Mouse (Mus musculus): Measurements from ENCODE around the gene Rnf41. TPM values are rescaled to one million over a fixed set of nuclear protein-coding genes. Genes with fewer than 3 reads are reported as not detected.
A peak's percentile ranks its signal among the peaks of the same experiment; 100 is the strongest.

Rnf41 gene
- total RNA-seq (2014; rRNA removed), result 98.1 and 105 TPM in 2 replicates
- 75.8 and 76.3 TPM in 2 replicates for polyA plus RNA-seq (2015; fragmentation: Nextera tagmentation; extraction: Ambion mirVana)

DNA sequence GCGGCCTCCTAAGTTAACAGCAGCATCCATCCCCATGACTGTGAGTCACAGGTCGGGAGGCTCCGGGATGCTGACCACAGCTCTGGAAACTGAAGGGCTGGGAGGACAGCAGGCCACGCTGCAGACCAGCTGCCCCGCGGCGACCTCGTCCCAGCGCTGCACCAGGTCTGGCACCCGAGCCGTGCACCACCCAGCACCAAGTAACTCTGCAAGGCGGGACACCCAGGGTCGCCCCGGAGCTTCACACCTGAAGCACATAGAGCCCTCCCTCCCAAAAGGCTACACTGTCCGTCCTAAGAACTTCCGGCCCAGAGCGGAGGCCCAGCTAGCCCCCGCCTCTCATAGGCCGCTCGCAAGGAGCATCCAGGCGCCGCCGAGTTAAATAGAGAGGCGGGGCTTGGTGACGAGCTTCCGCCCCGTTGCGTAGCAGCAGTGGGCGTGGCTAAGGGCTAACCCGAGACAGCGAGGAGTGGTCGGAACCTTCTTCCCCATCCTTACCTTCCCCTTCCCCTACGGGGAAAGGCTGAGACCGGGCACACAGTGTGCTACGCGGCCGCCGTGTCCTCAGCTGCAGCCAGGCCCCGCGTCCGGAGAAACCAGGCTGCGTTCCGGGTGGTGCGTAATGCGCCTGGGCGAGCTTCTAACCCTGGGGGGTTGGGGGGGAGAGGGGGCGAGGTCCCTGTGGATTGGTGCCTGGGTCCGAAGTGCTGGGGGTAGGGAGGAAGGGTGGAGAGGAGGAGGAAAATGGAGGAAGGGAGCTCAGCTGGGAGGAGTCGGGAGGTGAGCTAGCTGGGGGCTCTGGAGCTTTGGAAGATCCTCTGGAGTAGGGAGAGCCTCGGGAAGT is at the start of gene Rnf41, which contains the start of gene Nabp2:
Rnf41 (plus strand) TSS at position 447 of the 844 bp plus-strand sequence.
Nabp2 (minus strand) TSS at position 282 of the 844 bp plus-strand sequence.
- peaks cover 20% of the 10 kb centered on the region for H3K4me1 ChIP-seq (ENCODE audit: insufficient read depth, low read length)
- no peak for TF ChIP-seq CTCF (IDR thresholded peaks at IDR 0.05; ENCODE audit: low read depth)
- H3K4me2 ChIP-seq (ENCODE audit: low read depth, low read length), result peak within 1 kb of the TSS; percentile 95
- peak; percentile 99 for DNase-seq (ENCODE audit: low spot score)
- H3K9ac ChIP-seq (replicated peaks; ENCODE audit: low read length), result peak within 1 kb of the TSS; percentile 94
- H3K27me3 ChIP-seq (ENCODE audit: insufficient read depth, low read length), result no peaks in the 10 kb centered on the region
- H3K27ac ChIP-seq, result peak within 1 kb of the TSS; percentile 96
- under 1% methylated on average over 50 of the region's 50 CpGs for WGBS
- H3K4me3 ChIP-seq (ENCODE audit: low read length), result peak within 1 kb of the TSS; percentile 96
- peaks cover 10% of the 10 kb centered on the region for H3K36me3 ChIP-seq (ENCODE audit: insufficient read depth, low read length)
- no peaks in the 10 kb centered on the region for H3K9me3 ChIP-seq (ENCODE audit: low read length)
- ATAC-seq, result peak; percentile 91

DNA sequence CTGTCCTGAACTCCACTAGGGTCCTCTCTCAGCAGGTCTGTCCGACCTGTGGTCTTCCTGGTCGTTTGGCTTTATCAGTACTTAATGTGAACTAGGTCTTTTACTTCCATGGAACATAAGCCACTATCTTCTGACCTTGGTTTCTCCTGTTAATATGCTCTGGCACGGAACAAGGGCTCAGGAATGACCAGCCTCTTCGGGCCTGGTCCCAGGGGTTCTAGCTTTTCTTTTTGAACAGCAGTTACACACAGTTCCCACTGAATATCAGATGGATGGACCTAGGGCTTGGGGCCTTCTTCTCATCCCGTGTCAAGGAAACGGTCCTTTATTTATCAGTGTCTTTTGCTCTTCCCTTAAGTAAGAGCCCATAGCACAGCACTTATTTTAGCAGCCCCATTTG is 49.6 kb upstream of the Rnf41 start:
- Histone ChIP-seq H3K9me3 (ENCODE audit: low read length) (no peaks in the 10 kb centered on the region), H3K27me3 (ENCODE audit: insufficient read depth, low read length) (no peaks in the 10 kb centered on the region), H3K4me2 (ENCODE audit: low read depth, low read length) (no peak overlapping the region), H3K4me3 (ENCODE audit: low read length) (no peak overlapping the region), H3K27ac (no peak overlapping the region), H3K36me3 (ENCODE audit: insufficient read depth, low read length) (peaks cover 42% of the 10 kb centered on the region), H3K4me1 (ENCODE audit: insufficient read depth, low read length) (no peaks in the 10 kb centered on the region), H3K9ac (replicated peaks; ENCODE audit: low read length) (no peak overlapping the region)
- 94% methylated on average over 6 of the region's 6 CpGs for WGBS
- no peak for TF ChIP-seq CTCF (IDR thresholded peaks at IDR 0.05; ENCODE audit: low read depth)
- no peak for DNase-seq (ENCODE audit: low spot score)
- ATAC-seq, result no peak

DNA sequence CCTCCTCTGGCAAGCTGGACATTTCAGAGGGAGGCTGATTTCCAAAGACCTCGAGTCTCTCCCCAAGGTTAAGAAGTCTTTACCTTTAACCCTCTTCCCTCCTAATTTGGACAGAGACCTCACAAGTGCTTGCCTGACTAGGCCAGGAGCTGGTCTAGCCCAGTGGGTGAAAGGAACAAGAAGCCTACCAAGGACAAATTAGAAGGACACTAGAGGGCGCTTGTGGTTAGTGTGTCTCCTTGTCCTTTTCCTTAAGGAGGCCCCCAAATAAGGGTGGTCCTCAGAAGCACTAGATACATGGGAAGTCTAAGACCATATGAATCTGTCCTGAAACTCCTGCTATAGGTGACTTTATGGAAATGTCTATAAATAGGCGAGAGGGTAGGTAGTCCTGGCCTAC is 48.9 kb upstream of the Rnf41 start:
- DNase-seq (ENCODE audit: low spot score) (peak; percentile 81), ATAC-seq (peak; percentile 58)
- peaks cover 42% of the 10 kb centered on the region for H3K36me3 ChIP-seq (ENCODE audit: insufficient read depth, low read length)
- peak; percentile 68 for TF ChIP-seq CTCF (IDR thresholded peaks at IDR 0.05; ENCODE audit: low read depth)
- H3K27me3 ChIP-seq (ENCODE audit: insufficient read depth, low read length), result no peaks in the 10 kb centered on the region
- H3K27ac ChIP-seq, result no peak overlapping the region
- 47% methylated on average over 3 of the region's 3 CpGs for WGBS
- peaks cover 4% of the 10 kb centered on the region; the same call in 1 of the 2 replicates for H3K4me1 ChIP-seq (ENCODE audit: insufficient read depth, low read length)
- no peak overlapping the region for H3K4me3 ChIP-seq (ENCODE audit: low read length)
- H3K9me3 ChIP-seq (ENCODE audit: low read length), result no peaks in the 10 kb centered on the region
- H3K9ac ChIP-seq (replicated peaks; ENCODE audit: low read length), result no peak overlapping the region
- no peak overlapping the region for H3K4me2 ChIP-seq (ENCODE audit: low read depth, low read length)

DNA sequence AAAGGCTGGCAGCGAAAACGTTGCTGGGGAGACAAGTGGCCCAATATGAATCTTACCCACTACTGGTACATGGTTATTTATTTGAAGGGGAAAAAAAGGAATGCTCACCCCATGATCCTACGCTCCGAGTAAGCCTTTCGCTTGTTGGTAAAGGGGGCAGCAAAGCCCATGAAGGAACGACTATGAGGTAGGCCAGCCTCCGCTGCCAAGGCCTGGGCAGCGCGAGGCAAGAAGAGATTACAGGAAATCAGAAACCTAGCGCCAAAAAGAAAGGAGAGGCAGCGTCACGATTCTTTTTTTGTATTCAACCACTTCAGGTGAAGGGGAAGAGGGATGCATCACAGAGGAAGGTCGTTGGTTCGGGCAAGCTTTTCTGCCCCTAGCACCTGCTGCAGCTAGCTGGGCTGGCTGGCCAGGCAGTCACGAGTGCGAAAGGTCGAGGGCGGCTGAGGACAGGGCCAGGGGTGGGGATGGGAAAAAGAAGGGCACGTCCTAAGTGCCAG is 43.5 kb upstream of the Rnf41 start:
- no peak for TF ChIP-seq CTCF (IDR thresholded peaks at IDR 0.05; ENCODE audit: low read depth)
- ATAC-seq (no peak), DNase-seq (ENCODE audit: low spot score) (peak; percentile 36)
- Histone ChIP-seq H3K27me3 (ENCODE audit: insufficient read depth, low read length) (no peaks in the 10 kb centered on the region), H3K36me3 (ENCODE audit: insufficient read depth, low read length) (peaks cover 8% of the 10 kb centered on the region; the same call in 1 of the 2 replicates), H3K9ac (replicated peaks; ENCODE audit: low read length) (peak overlapping the region; percentile 76), H3K4me1 (ENCODE audit: insufficient read depth, low read length) (peaks cover 15% of the 10 kb centered on the region), H3K4me2 (ENCODE audit: low read depth, low read length) (peak overlapping the region; percentile 90), H3K9me3 (ENCODE audit: low read length) (no peaks in the 10 kb centered on the region), H3K27ac (peak overlapping the region; percentile 95), H3K4me3 (ENCODE audit: low read length) (peak overlapping the region; percentile 62)
- 11% methylated on average over 19 of the region's 19 CpGs for WGBS

DNA sequence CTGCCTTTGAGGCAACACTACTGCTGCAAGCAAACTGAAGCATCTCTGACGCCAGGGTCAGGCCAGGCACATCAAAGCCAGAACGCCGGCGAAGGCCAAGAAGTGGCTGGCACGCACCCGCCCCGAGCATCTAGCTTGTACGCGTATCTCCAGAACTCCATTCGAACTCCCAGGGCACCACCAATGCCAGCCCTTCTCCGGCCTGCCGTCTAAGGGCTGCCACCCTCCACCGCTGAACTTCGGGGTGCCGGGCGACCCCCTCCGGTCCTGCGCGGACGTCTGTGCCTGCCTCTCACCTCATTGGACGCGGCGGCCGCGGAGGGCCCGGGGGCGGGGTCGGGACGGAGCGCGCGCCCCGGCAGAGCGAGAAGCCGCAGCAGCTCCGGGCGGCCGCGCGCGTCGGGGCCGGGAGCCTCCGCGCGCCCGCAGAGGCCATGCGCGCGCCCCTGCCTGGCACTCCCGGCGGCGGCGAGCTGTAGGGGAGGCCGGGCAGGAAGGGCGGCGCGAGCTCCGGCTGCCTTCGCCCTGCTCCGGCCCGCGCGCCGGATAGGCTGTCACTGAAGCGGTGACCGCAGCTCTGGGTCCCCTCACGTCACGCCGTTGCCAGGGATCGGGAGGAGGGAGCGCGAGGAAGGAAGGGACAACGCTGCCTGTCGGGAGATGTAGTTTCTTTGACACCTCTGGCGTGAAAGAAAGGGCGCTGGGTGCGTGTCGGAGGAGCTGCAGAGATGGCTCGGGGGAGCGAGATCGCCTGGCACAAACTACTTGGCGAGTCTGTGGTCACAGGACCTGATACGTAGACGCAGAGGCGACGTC is 42.8 kb upstream of the Rnf41 start, which contains the start of gene Coq10a:
Coq10a (minus strand) TSS at position 596 of the 816 bp plus-strand sequence.
- WGBS, result under 1% methylated on average over 81 of the region's 87 CpGs
- peak; percentile 96 for DNase-seq (ENCODE audit: low spot score)
- TF ChIP-seq CTCF (IDR thresholded peaks at IDR 0.05; ENCODE audit: low read depth), result no peak

DNA sequence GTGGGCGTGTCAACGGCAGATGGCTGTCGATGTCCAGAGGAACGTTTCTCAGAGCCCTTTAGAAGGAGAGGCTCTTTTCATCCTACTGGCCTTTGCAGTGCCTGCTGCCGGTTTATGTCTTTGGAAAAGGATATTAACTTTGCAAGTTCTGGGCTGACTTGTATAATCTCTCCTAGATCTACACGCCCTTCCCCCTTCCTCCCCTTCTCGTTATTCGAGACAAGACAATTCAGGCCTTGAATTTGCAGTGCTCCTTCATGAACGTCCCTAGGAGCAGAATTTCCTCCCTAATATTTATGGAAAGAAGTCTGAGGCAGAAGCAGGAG is 42.3 kb upstream of the Rnf41 start:
- Histone ChIP-seq H3K4me3 (ENCODE audit: low read length) (peak overlapping the region; percentile 62), H3K4me1 (ENCODE audit: insufficient read depth, low read length) (peaks cover 15% of the 10 kb centered on the region), H3K9me3 (ENCODE audit: low read length) (no peaks in the 10 kb centered on the region), H3K9ac (replicated peaks; ENCODE audit: low read length) (peak overlapping the region; percentile 76), H3K27ac (peak overlapping the region; percentile 95), H3K27me3 (ENCODE audit: insufficient read depth, low read length) (no peaks in the 10 kb centered on the region), H3K4me2 (ENCODE audit: low read depth, low read length) (peak overlapping the region; percentile 90), H3K36me3 (ENCODE audit: insufficient read depth, low read length) (no peaks in the 10 kb centered on the region; the same call in 1 of the 2 replicates)
- ATAC-seq (no peak), DNase-seq (ENCODE audit: low spot score) (no peak)
- TF ChIP-seq CTCF (IDR thresholded peaks at IDR 0.05; ENCODE audit: low read depth), result no peak
- 5% methylated on average over 9 of the region's 9 CpGs for WGBS

More for the DNA sequence above, 42.8 kb upstream of the Rnf41 start, which contains the start of gene Coq10a:
- no peaks in the 10 kb centered on the region for H3K27me3 ChIP-seq (ENCODE audit: insufficient read depth, low read length)
- peaks cover 2% of the 10 kb centered on the region; the same call in 1 of the 2 replicates for H3K36me3 ChIP-seq (ENCODE audit: insufficient read depth, low read length)
- H3K27ac ChIP-seq, result peak within 1 kb of the TSS; percentile 95
- H3K9me3 ChIP-seq (ENCODE audit: low read length), result no peaks in the 10 kb centered on the region
- peak within 1 kb of the TSS; percentile 62 for H3K4me3 ChIP-seq (ENCODE audit: low read length)
- peak within 1 kb of the TSS; percentile 90 for H3K4me2 ChIP-seq (ENCODE audit: low read depth, low read length)
- peak within 1 kb of the TSS; percentile 76 for H3K9ac ChIP-seq (replicated peaks; ENCODE audit: low read length)
- peak; percentile 97 for ATAC-seq
- peaks cover 15% of the 10 kb centered on the region for H3K4me1 ChIP-seq (ENCODE audit: insufficient read depth, low read length)
